Mouse (Mus musculus): ENCODE results near the gene Slc35f3. TPM values are rescaled to one million over a fixed set of nuclear protein-coding genes. Genes with fewer than 3 reads are reported as not detected.

Slc35f3 gene
- total RNA-seq, 2 experiments from 2014 or later, result 0.16 to 1.2 TPM

GRCm38 (mm10) chr8:126326731-126327130, 28.4 kb downstream of the Slc35f3 start:
- DNase-seq (ENCODE audit: low spot score in 2 of 2), result no peak

- no peak for DNase-seq (ENCODE audit: low spot score in 2 of 2)
Measured at GRCm38 (mm10) chr8:126327786-126328185, 29.4 kb downstream of the Slc35f3 start.

DNA sequence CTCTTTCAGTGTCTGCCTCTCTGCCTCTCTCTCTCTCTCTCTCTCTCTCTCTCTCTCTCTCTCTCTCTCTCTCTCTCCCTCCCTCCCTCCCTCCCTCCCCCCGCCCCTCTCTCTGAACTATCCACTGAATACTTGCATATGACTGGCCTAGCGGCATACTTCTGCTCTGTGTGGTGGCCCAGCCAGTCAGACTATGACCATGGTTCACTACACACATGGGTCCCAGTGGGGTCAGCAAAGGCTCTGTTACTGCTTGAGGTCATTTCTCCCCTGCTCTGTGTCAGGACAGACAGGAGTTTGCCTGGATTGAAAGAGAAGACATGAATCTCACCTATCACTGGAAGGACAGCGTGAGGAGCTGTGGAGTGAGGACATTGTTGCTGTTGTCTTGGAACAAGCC, 40.5 kb downstream of the Slc35f3 start:
- no peak for DNase-seq (ENCODE audit: low spot score in 2 of 2)

GRCm38 (mm10) chr8:126339357-126339756, 41.0 kb downstream of the Slc35f3 start:
- no peak for DNase-seq (ENCODE audit: low spot score in 2 of 2)

- DNase-seq (ENCODE audit: low spot score in 2 of 2), result no peak
Measured at GRCm38 (mm10) chr8:126341200-126341599, 42.8 kb downstream of the Slc35f3 start.

- DNase-seq (ENCODE audit: low spot score in 2 of 2), result no peak
Measured at GRCm38 (mm10) chr8:126343427-126343826, 45.1 kb downstream of the Slc35f3 start.

- no peak for DNase-seq (ENCODE audit: low spot score in 2 of 2)
Measured at GRCm38 (mm10) chr8:126345100-126345499, 46.7 kb downstream of the Slc35f3 start.

DNA sequence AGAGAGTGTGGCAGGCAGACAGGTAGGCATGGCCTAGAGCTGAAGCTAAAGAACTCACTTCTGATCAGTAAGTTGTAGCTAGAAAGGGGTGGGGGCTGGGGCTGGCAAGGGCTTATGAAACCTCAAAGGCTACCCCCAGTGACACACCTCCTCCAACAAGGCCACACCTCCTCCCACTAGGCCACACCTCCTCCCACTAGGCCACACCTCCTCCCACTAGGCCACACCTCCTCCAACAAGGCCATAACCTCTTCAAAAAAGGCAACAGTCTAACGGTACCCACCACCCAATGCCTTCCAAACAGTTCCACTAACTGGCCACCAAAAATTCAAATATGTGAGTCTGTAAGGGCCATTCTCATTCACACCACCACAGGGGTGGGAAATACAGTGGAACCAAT, 54.9 kb downstream of the Slc35f3 start:
- no peak for DNase-seq (ENCODE audit: low spot score in 2 of 2)

DNA sequence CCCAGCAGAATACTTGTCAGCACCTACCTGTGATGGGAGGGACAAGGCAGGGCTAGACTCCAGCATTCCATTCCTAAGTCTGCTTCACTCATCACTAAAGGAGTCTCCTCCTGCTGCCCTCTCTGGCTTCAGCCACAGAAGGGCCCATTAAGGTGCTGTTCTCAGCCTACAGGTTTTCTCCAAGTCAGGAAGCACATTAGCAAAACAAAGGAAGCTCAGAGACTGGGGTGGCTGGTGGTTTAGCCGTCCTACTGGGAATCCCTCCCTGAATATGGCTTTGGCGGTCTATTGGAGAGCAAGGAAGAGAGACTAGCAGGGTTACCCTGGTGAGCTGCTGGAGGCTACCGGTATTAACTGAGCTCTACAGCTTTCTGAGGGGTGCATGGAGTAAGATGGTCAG, 59.6 kb downstream of the Slc35f3 start:
- DNase-seq (ENCODE audit: low spot score in 2 of 2), result no peak

DNA sequence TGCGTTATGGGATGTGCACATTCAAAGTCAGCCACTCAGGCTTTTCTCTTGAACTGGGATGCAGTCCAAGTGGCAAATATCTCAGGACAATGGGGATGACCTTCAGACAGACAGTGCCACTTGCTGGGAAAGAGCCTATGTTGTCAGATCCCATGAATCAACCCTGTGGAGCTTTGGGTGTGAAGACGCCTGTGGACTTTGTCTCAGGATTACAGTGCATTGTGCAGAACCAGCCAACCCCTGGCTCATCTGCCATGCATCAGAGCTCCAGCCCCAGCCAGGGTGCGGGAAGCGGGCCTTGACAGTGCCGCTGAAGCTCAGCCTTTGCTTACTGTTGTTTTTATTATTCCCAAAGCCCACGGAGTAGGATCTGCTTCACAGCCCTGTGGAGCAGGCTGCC, 60.9 kb downstream of the Slc35f3 start:
- DNase-seq (ENCODE audit: low spot score in 2 of 2), result no peak

- DNase-seq (ENCODE audit: low spot score in 2 of 2), result no peak
Measured at GRCm38 (mm10) chr8:126360106-126360505, 61.7 kb downstream of the Slc35f3 start.

DNA sequence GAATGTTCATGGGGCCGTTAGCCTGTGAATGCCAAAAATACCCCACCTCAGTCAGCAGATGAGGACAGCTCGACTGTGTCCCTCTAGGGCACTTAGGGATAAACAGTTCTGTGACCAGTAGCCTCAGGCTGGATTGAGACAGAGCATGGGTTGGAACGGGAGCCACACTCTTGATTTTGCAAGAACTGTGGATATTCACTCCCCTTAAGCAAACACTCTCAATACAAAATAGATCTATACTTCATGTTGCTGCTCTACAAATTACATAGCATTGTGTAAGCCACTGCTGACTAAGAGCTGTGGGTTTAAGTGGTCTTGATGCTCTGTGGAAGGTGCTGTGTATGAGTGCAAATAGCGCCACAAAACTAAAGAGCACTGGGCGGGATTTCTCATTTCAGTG, 62.3 kb downstream of the Slc35f3 start:
- DNase-seq (ENCODE audit: low spot score in 2 of 2), result no peak

DNA sequence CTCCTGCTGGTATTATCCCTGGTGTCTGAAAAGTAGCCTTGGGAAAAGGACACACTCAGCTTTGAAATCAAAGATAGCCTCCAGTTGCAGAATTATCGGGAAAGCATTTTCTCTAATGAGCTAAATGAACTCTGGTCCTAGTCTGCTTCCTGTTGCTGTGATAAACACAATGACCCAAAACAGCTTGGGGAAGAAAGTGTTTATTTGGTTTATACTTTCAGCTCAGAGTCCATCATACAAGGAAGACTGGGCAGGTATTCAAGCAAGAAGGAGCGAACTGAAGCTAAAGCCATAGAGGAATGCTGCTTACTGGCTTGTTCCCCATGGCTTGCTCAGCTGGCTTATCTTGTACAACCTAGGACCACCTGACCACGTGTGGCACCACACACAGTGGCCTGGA, 67.9 kb downstream of the Slc35f3 start:
- no peak for DNase-seq (ENCODE audit: low spot score in 2 of 2)

DNA sequence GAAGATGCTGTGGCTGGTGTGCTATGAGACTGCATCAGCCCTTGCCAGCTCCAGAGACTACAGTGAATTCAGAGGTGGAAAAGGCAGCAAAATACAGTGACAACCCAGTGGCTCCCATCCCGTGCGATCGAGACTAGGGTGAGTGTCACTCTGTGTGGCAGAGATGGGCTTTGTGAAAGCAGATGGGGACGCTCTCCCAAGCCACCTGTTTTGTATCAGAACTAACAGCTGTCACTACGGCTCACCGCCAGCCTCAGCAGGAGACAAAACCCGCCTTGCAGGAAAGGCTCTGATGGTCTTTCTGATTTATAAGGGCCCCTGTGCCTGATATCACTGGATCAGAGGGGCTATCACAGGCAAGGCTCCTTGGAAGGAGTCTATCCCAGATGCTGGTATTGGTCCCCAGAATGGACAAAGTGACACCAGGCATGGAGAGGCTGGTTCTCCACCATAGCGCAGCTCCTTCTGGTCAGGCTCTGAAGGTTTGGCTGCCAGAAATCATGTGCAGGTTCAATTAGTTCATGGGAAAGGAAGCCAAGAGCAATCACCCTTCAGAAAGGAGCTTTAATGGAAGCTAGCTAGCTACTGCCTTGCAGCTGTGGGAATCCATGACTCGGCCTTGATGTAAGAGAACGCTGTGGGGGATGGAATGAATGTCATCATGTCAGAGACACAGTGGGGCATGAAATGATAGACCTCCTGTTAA, 70.1 kb downstream of the Slc35f3 start:
- DNase-seq (ENCODE audit: low spot score in 2 of 2), result no peak

DNA sequence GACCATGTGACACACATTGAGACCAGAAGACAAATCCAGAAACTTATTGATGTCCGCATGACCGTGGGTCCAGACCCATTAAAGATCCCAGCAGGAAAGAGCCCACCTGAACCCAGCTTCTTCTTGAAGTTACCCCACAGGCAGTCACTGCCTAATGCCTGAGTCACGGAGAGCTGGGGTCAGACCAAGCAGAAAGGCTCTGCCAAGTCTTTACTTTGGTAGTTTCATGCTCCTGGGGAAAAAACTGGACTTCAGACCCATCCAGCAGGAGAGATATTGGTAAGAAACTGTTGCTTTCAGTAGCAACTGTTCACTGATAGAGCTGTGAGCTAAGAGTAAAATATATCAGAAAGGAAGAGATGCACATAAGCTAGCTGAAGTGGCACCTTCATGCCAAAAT, 73.5 kb downstream of the Slc35f3 start:
- no peak for DNase-seq (ENCODE audit: low spot score in 2 of 2)

DNA sequence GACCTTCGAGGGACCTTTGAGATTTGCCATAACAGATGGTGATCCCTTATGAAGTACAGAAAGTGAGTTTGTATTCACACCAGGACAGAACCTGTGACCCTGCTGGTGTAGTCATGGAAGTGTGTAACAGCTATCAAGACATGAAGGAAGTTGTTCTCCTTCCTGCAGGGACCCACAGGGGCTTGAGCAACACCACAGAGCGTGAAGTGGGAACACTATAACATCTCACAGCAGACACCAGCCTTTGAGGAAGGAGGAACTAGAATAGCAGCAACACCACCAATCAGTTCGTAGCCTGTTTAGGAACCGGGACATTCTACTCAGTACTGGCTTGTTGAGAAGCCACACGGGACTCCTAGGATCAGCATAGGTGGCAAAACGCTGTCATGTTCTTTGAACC, 81.2 kb downstream of the Slc35f3 start:
- DNase-seq (ENCODE audit: low spot score in 2 of 2), result no peak

DNA sequence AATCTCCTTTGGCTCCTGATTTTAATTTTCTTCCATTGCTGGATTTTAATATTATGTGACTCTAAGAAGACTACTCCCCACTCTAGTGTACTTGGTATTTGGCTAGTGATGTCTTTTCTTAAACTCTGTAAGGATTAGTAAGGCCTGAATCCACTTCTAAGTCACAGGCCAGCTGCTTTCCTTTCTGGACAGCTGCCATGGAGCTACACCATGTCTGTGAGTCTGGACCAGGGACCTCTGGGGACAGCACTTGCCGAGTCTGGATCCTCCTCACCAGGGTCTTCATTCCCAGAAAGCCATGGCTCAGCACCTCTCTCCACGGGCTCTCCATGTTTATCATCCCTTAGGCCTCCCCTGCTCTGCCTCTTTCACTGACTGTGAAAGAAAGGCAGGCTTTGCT, 81.8 kb downstream of the Slc35f3 start:
- no peak for DNase-seq (ENCODE audit: low spot score in 2 of 2)

- DNase-seq (ENCODE audit: low spot score in 2 of 2), result no peak
Measured at GRCm38 (mm10) chr8:126381299-126381698, 82.9 kb downstream of the Slc35f3 start.

GRCm38 (mm10) chr8:126382216-126382615, 83.9 kb downstream of the Slc35f3 start:
- no peak for DNase-seq (ENCODE audit: low spot score in 2 of 2)

DNA sequence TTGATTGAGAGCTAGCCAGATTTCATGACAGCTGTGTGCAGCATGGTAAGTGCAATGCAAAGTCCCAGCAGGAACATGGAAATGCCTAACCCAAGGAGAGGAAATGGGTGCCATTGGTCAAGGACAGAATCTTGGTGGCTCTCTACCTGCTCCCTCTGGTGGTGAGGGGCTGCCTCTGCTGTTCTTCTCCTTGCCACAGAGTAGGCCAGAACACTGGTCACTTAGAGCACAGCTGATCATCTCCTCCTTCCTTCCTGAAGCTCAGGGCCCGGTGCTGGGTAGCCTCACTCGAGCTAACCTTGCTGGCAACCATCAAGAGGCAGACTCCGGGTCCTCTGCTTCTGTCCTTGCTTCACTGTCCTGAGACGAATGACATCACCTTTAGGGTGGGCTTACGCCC, 84.4 kb downstream of the Slc35f3 start:
- peak in 1 of 2 experiments; percentile 15 for DNase-seq (ENCODE audit: low spot score in 2 of 2)

DNA sequence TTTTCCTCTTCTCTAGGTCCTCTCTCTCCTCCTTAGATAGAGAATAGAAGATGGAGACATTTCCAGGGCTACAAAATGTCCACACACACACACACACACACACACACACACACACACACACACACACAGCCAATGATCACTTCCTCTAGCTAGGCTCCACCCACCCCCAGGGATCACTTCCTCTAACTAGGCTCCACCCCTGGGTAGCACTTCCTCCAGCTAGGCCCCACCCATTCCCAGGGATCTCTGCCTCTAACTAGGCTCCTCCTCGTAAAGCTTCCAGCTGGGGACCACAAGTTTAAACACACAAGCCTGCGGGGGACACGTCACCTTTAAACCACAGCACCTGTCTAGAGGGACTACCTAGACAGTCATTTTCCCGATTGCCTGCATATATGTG, 89.2 kb downstream of the Slc35f3 start:
- DNase-seq (ENCODE audit: low spot score in 2 of 2), result no peak

DNA sequence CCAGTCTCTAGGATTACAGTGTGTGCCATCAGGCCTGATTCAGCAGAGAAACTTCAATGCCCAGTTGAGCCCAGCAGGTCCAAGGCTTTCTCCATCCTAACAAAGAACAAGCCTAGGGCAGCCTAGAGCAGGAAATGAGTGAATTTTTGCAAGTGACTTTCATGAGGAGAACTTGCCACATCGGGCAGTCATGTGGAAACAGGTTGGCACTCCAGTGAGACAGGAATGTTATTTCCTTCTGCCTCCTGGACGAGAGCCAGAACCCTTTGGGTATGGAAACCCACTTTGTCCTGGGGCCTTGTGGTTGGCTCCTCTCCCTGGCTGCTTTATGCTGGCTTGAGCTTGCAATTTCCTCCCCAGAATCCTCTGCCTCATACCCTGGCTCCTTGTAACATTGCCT, 93.2 kb downstream of the Slc35f3 start:
- no peak for DNase-seq (ENCODE audit: low spot score in 2 of 2)

GRCm38 (mm10) chr8:126395386-126395785, 97.0 kb downstream of the Slc35f3 start:
- DNase-seq (ENCODE audit: low spot score in 2 of 2), result no peak

- no peak for DNase-seq (ENCODE audit: low spot score in 2 of 2)
Measured at GRCm38 (mm10) chr8:126395917-126396316, 97.6 kb downstream of the Slc35f3 start.

Data from adrenal gland, adult 18-20 months (tissue).